Mouse (Mus musculus) hindbrain, embryonic 14.5 days (tissue): ENCODE measurements at regions not wholly inside any gene's neighbourhood (a gene's known extent, or its start where the extent isn't known, plus 50 kb on each side); places are given as distances from the start of the nearest gene placed in this dataset.
A peak's percentile ranks its signal among the peaks of the same experiment; 100 is the strongest.

Experiments used
- ATAC-seq: fragments of 200-750 bp; cut with Nextera tagmentation; 2 replicates; pipeline ENCODE4 v1.8.0; 2017; ENCODE audit warnings: moderate number of reproducible peaks, mild to moderate bottlenecking, moderate TSS enrichment, moderate library complexity; ENCODE audit not compliant: low FRiP score
- DNase-seq: peaks from one replicate; pipeline ENCODE4 v3.0.0-alpha.2; 2015; ENCODE audit warnings: low spot score
- H3K27ac ChIP-seq: fragments of 300-500 bp; sonication (generic); 2 replicates; pipeline ENCODE4 v1.5.1; 2014; ENCODE audit warnings: mild to moderate bottlenecking, moderate library complexity
- H3K27me3 ChIP-seq: fragments of 300-500 bp; sonication (generic); 2 replicates; pipeline ENCODE4 v1.6.1; 2014; ENCODE audit warnings: mild to moderate bottlenecking, low read length, mixed read lengths; ENCODE audit not compliant: control insufficient read depth, insufficient read depth
- H3K36me3 ChIP-seq: fragments of 300-500 bp; sonication (generic); replicated peaks from 2 replicates; pipeline ENCODE4 v1.6.1; 2014; ENCODE audit not compliant: control insufficient read depth, insufficient read depth
- H3K4me1 ChIP-seq: fragments of 300-500 bp; sonication (generic); replicated peaks from 2 replicates; pipeline ENCODE4 v1.6.1; 2014; ENCODE audit warnings: antibody characterized with exemption, low read length, mixed read lengths; ENCODE audit not compliant: control insufficient read depth, insufficient read depth
- H3K4me2 ChIP-seq: fragments of 300-500 bp; sonication (generic); replicated peaks from 2 replicates; pipeline ENCODE4 v1.6.1; 2014; ENCODE audit warnings: mild to moderate bottlenecking, moderate library complexity
- H3K4me3 ChIP-seq: fragments of 300-500 bp; sonication (generic); replicated peaks from 2 replicates; pipeline ENCODE4 v1.5.1; 2014; ENCODE audit warnings: mild to moderate bottlenecking, low read length
- H3K9ac ChIP-seq: fragments of 300-500 bp; sonication (generic); 2 replicates; pipeline ENCODE4 v1.6.1; 2014
- H3K9me3 ChIP-seq: fragments of 300-500 bp; sonication (generic); 2 replicates; pipeline ENCODE4 v1.6.1; 2016; ENCODE audit warnings: low read length; ENCODE audit not compliant: control insufficient read depth
- WGBS: fragments of 180-500 bp; shearing (Covaris S2); extraction: QIAGEN DNeasy Blood & Tissue Kit; methylation state at CpG from one replicate; pipeline ENCODE4 v1.1.7; 2014; 5-methylcytosine and 5-hydroxymethylcytosine counted together

- 42% methylated on average over 9 of the region's 9 CpGs for WGBS
- Histone ChIP-seq H3K27ac (no peak overlapping the region), H3K4me1 (0 out of 2 replicates have a peak, but pooled peaks cover 4% of the 10 kb centered on the region), H3K9ac (no peak overlapping the region), H3K27me3 (peaks cover 4% of the 10 kb centered on the region; the same call in 1 of the 2 replicates), H3K4me3 (no peak overlapping the region), H3K36me3 (no peaks in the 10 kb centered on the region), H3K4me2 (no peak overlapping the region), H3K9me3 (no peaks in the 10 kb centered on the region)
- ATAC-seq, result no peak
- DNase-seq, result no peak
These were observed 300.4 kb downstream of the Ets1 start for GRCm38 (mm10) chr9:32936462-32936861.

GRCm38 (mm10) chr9:32937391-32937790 lies 301.4 kb downstream of the Ets1 start:
- Histone ChIP-seq H3K36me3 (no peaks in the 10 kb centered on the region), H3K9ac (no peak overlapping the region), H3K4me1 (0 out of 2 replicates have a peak, but pooled peaks cover 4% of the 10 kb centered on the region), H3K4me3 (no peak overlapping the region), H3K27me3 (peaks cover 4% of the 10 kb centered on the region; the same call in 1 of the 2 replicates), H3K9me3 (no peaks in the 10 kb centered on the region), H3K4me2 (no peak overlapping the region), H3K27ac (no peak overlapping the region)
- WGBS, result 82% methylated on average over 7 of the region's 7 CpGs
- ATAC-seq, result no peak
- DNase-seq, result no peak

- no peak overlapping the region for H3K9ac ChIP-seq
These were observed 302.8 kb downstream of the Ets1 start for GRCm38 (mm10) chr9:32938857-32939256.

GRCm38 (mm10) chr9:32939626-32940025 lies 303.6 kb downstream of the Ets1 start:
- Histone ChIP-seq H3K9me3 (no peaks in the 10 kb centered on the region), H3K9ac (no peak overlapping the region), H3K4me2 (no peak overlapping the region), H3K4me1 (0 out of 2 replicates have a peak, but pooled peaks cover 4% of the 10 kb centered on the region), H3K4me3 (no peak overlapping the region), H3K27ac (no peak overlapping the region), H3K36me3 (no peaks in the 10 kb centered on the region), H3K27me3 (peaks cover 4% of the 10 kb centered on the region; the same call in 1 of the 2 replicates)
- ATAC-seq (no peak), DNase-seq (no peak)
- 91% methylated on average over 3 of the region's 3 CpGs for WGBS

More at GRCm38 (mm10) chr9:32938857-32939256, 302.8 kb downstream of the Ets1 start:
- ATAC-seq, result no peak
- Histone ChIP-seq H3K4me1 (0 out of 2 replicates have a peak, but pooled peaks cover 4% of the 10 kb centered on the region), H3K9me3 (no peaks in the 10 kb centered on the region), H3K4me2 (no peak overlapping the region), H3K27ac (no peak overlapping the region), H3K4me3 (no peak overlapping the region), H3K27me3 (peaks cover 4% of the 10 kb centered on the region; the same call in 1 of the 2 replicates), H3K36me3 (no peaks in the 10 kb centered on the region)
- DNase-seq, result no peak
- 93% methylated on average over 6 of the region's 6 CpGs for WGBS

GRCm38 (mm10) chr9:32940111-32940813 lies 304.2 kb downstream of the Ets1 start:
- ATAC-seq (peak; percentile 87), DNase-seq (peak; percentile 94)
- H3K27ac ChIP-seq, result no peak overlapping the region
- peak overlapping the region; percentile 50 for H3K9ac ChIP-seq
- H3K36me3 ChIP-seq, result no peaks in the 10 kb centered on the region
- peak overlapping the region; percentile 42 for H3K4me3 ChIP-seq
- no peaks in the 10 kb centered on the region for H3K9me3 ChIP-seq
- H3K27me3 ChIP-seq, result peaks cover 4% of the 10 kb centered on the region; the same call in 1 of the 2 replicates
- H3K4me1 ChIP-seq, result 0 out of 2 replicates have a peak, but pooled peaks cover 4% of the 10 kb centered on the region
- peak overlapping the region; percentile 65 for H3K4me2 ChIP-seq
- WGBS, result 21% methylated on average over 19 of the region's 19 CpGs

- H3K4me2 ChIP-seq, result peak overlapping the region; percentile 65
- no peak; the same call in 1 of the 2 replicates for ATAC-seq
- H3K9me3 ChIP-seq, result no peaks in the 10 kb centered on the region
- no peak overlapping the region for H3K27ac ChIP-seq
- no peaks in the 10 kb centered on the region for H3K36me3 ChIP-seq
- WGBS, result 32% methylated on average over 12 of the region's 12 CpGs
- 0 out of 2 replicates have a peak, but pooled peaks cover 4% of the 10 kb centered on the region for H3K4me1 ChIP-seq
- no peak overlapping the region for H3K9ac ChIP-seq
- H3K27me3 ChIP-seq, result peaks cover 4% of the 10 kb centered on the region; the same call in 1 of the 2 replicates
- DNase-seq, result no peak
- H3K4me3 ChIP-seq, result no peak overlapping the region; the same call in 1 of the 2 replicates
These were observed 305.1 kb downstream of the Ets1 start for GRCm38 (mm10) chr9:32940919-32941767.

GRCm38 (mm10) chr9:32941768-32942030 lies 305.7 kb downstream of the Ets1 start:
- Histone ChIP-seq H3K4me2 (no peak overlapping the region), H3K9ac (no peak overlapping the region), H3K27ac (no peak overlapping the region), H3K4me1 (0 out of 2 replicates have a peak, but pooled peaks cover 4% of the 10 kb centered on the region), H3K4me3 (no peak overlapping the region), H3K36me3 (no peaks in the 10 kb centered on the region), H3K27me3 (peaks cover 4% of the 10 kb centered on the region; the same call in 1 of the 2 replicates), H3K9me3 (no peaks in the 10 kb centered on the region)
- no peak for ATAC-seq
- no peak for DNase-seq

GRCm38 (mm10) chr9:32947221-32947620 lies 311.2 kb downstream of the Ets1 start:
- no peaks in the 10 kb centered on the region for H3K27me3 ChIP-seq
- H3K27ac ChIP-seq, result no peak overlapping the region
- H3K9ac ChIP-seq, result no peak overlapping the region
- 89% methylated on average over 3 of the region's 3 CpGs for WGBS
- H3K4me1 ChIP-seq, result no peaks in the 10 kb centered on the region
- no peak overlapping the region for H3K4me2 ChIP-seq
- no peaks in the 10 kb centered on the region for H3K9me3 ChIP-seq
- H3K36me3 ChIP-seq, result no peaks in the 10 kb centered on the region
- ATAC-seq, result no peak
- H3K4me3 ChIP-seq, result no peak overlapping the region
- DNase-seq, result no peak

- Histone ChIP-seq H3K9ac (no peak overlapping the region), H3K36me3 (no peaks in the 10 kb centered on the region), H3K4me2 (no peak overlapping the region), H3K9me3 (no peaks in the 10 kb centered on the region), H3K4me3 (no peak overlapping the region), H3K27me3 (no peaks in the 10 kb centered on the region), H3K4me1 (no peaks in the 10 kb centered on the region), H3K27ac (no peak overlapping the region)
- ATAC-seq, result no peak
- no peak for DNase-seq
- WGBS, result 75% methylated on average over 3 of the region's 3 CpGs
These were observed 313.0 kb downstream of the Ets1 start for GRCm38 (mm10) chr9:32949036-32949435.
